Mouse (Mus musculus) WW6 (cell line): ENCODE measurements around the gene Raly.

ENCODE experiments used
- DNase-seq: peaks from one replicate; pipeline ENCODE4 v3.0.0-alpha.2; 2013; ENCODE audit warnings: low read depth, low spot score

Raly gene

GRCm38 (mm10) chr2:154782856-154783650 lies 7.8 kb upstream of the Raly start:
- DNase-seq, result no peak

- no peak for DNase-seq
These were observed 5.6 kb upstream of the Raly start for GRCm38 (mm10) chr2:154785284-154785683.

DNA sequence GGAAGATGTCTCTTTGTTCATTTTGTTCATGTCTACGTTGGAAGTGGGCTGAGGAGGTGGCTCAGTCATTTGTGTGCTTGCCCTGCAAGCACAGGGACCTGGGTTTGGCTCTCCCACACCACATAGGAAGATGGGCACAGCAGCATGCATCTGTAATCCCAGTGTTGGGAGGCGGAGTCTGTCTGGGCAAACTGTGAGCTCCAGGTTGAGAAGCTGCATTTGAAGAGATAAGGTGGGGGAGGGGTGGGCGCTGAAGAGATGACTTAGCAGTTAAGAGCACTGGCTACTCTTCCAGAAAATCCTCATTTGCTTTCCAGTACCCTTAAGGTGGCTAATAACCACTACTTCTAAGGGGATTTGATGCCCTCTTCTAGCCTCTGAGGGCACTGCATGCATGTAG lies 4.7 kb upstream of the Raly start:
- DNase-seq, result peak; percentile 45

- no peak for DNase-seq
These were observed 4.1 kb upstream of the Raly start for GRCm38 (mm10) chr2:154786776-154787175.

DNA sequence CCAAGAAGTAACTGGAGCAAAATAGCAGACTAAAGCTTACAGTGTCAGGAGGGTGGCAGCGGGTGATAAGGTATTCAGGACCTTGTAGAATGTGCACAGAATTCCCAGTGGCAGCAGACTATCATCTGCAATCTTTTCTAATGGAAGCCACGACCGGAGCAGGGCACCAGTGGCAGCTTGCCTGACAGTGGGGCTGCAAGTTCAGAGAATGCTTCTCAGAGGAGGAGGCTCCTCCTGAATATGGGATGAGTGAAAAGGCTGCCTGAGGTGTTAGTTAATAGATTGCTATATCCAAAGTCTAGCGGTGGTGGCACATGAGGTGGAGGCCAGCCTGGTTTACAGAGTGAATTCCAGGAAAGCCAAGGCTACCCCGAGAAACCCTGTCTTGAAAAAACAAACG lies 1.5 kb upstream of the Raly start:
- DNase-seq, result no peak

DNA sequence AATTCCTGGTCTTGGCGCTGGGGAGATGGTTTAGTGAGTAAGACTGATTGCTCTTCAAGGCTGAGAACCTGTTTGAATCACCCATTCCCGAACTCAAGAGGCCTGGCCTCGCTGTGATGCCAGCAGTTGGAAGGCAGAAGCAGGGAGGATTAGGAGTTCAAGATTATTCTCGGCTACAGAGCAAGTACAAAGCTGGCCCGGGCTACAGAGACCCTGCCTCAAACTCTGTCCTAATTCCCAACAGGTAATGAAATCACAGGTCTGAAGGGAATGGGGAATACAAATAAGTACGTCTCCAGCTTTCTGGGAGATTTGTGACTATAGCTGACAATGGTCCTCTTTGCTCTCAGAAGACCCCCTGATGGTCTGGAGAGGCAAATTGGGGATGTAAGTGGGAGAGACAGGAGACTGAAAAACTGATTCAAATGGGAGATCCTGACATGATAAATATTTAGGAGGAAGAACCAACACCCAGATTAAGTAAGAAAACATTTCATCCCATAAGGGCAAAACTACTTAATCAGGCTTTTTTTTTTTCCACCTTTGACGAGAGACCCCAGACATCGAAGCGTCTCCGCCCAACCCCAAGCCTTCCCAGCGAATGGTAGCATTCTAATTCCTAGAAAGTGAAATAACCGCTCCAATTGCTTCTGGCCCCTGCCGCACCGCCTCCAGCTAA lies 780 bp upstream of the Raly start:
- DNase-seq, result no peak

GRCm38 (mm10) chr2:154791661-154792642 lies 1.1 kb downstream of the Raly start:
- no peak for DNase-seq

GRCm38 (mm10) chr2:154803372-154803771 lies 12.5 kb downstream of the Raly start:
- no peak for DNase-seq

DNA sequence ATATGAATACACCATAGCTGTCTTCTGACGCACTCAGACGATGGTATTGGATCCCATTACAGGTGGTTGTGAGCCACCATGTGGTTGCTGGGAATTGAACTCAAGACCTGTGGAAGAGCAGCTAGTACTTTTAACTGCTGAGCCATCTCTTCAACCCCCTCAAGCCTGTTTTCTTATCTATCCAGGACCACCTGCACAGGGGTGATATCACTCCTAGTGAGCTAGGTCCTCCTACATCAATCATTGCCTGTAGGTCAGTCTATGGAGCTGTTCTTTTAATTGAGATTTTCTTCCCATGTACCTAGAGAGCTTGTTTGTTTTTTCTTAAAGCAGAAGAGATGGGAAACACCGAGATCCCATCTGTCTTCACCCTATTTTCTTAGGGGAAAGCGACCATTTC lies 12.9 kb downstream of the Raly start:
- DNase-seq, result no peak

DNA sequence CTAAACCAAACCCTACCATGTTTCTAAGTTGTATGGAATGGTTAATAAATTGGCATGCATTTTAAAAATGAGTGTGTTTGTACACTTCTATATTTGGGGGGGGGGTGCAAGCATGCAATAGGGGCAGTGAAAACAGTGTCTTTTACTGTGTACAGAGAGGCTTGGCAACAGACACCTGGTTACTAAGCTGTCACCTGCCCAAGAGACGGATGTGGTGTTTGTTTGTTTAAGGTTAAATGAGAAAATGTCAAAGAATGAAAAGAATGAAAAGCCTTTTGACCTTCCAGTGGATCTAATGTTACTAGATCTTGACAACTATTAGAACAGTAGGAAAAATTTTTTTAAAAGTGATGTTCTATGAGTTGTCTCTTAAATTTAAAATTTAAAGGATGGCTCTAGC lies 16.8 kb downstream of the Raly start:
- no peak for DNase-seq

GRCm38 (mm10) chr2:154809107-154809762 lies 18.3 kb downstream of the Raly start:
- no peak for DNase-seq

GRCm38 (mm10) chr2:154810821-154811220 lies 19.9 kb downstream of the Raly start:
- DNase-seq, result no peak

DNA sequence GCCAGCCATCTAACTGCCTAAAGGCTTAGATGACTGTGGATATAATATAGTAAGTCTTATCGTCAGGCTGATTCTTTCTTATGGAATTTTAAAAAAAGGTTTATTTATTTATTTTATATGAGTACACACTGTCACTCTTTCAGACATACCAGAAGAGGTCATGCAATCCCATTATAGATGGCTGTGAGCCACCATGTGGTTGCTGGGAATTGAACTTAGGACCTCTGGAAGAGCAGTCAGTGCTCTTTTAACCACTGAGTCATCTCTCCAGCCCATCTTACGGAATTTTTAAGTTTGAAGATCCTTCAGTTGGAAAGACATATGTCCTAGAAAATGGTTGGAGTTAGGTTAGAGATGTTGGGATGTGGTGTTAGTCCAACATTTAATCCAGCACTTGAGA lies 22.5 kb downstream of the Raly start:
- no peak for DNase-seq

- no peak for DNase-seq
These were observed 26.2 kb downstream of the Raly start for GRCm38 (mm10) chr2:154817089-154817488.

DNA sequence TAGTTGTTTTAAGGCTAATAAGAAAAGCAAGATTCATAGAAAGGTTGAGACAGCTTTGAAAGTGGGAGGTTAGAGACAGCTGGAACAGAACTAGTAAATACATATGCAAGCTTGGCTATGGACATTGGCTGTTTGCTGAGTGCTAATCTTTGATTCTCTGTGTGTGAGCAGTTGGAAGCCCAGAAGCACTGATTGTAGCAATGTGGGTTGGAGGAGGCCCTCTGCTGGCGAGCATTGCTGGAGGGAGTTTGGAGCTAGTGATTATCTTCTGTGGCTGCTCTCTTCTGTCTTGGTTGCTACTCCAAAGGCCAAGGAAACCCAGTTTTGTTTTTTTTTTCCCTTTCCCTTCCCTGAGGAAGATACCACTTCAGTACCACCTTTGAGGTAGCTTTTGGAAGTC lies 26.9 kb downstream of the Raly start:
- DNase-seq, result no peak

DNA sequence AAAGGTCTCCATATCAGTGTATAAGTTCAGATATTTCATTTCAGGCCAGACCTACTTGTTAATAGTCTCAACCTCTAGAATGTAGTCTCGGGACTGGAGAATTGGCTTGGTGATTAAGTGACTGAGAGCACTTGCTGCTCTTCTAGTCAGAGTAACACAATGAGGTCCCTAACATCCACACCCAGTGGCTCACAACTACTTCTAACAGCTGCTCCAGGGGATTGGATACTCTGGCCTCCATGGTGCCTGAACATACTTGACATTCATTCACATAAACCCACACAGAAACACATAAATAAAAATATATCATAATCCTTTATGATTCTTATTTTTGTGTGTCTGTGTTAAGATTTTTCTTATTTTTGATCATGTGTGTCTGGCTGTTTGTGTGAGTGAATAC lies 27.7 kb downstream of the Raly start:
- DNase-seq, result no peak

DNA sequence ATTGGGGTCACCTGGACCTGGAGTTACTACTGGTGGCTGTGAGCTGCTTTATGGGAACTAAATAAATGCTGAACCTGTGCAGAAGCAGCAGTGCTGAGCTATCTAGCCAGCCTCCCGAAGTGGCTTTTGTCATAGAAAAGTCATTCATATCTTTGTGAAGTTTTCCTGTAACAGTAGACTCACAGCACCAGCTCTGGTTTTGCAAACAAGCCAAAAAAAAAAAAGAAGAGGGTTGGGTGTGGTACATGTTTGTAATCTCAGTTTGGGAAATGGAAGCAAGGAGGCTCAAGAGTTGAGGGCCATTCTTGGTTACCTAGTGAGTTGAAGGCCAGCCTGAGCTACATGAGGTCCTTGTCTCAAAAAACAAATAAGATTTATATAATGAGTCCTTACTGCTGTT lies 29.4 kb downstream of the Raly start:
- DNase-seq, result no peak

GRCm38 (mm10) chr2:154826054-154826538 lies 35.2 kb downstream of the Raly start:
- no peak for DNase-seq

DNA sequence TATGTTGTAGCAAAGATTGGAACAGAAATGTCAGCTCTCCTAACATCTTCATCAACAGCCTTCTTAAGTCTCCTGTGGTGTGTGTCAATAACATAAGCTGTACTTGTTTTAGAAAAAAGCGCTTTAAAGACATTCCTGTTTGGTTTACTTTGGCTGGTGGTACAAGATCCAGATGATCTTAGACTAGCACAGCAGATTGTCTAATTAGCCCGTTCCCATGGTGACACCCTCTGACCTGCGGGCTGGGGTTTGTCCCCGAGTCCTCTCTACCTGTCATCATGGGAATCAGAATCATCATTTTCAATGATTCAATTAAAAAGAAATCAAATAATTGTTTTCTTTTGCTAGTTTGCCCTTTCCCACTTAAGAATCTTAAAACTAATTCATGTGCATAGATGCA lies 36.6 kb downstream of the Raly start:
- DNase-seq, result no peak

DNA sequence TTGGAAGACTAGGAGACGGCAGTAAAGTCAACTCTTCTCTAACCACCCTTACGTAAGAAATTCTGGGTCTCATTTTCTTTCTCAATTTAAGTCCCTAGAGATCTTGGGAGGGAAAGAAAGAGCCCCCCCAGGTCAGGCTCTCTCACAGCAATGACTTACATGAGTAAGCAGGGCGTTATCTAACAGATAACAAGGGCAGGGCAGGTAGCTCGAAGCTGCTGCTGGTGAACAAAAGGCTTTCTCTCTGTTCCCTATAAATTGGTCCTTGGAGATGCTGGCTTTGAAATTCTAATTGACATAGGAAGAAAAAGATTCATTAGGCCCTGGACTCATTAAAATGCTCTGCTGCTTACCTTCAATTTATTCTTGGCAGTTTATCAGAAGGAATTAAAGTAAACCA lies 41.6 kb downstream of the Raly start:
- no peak for DNase-seq

DNA sequence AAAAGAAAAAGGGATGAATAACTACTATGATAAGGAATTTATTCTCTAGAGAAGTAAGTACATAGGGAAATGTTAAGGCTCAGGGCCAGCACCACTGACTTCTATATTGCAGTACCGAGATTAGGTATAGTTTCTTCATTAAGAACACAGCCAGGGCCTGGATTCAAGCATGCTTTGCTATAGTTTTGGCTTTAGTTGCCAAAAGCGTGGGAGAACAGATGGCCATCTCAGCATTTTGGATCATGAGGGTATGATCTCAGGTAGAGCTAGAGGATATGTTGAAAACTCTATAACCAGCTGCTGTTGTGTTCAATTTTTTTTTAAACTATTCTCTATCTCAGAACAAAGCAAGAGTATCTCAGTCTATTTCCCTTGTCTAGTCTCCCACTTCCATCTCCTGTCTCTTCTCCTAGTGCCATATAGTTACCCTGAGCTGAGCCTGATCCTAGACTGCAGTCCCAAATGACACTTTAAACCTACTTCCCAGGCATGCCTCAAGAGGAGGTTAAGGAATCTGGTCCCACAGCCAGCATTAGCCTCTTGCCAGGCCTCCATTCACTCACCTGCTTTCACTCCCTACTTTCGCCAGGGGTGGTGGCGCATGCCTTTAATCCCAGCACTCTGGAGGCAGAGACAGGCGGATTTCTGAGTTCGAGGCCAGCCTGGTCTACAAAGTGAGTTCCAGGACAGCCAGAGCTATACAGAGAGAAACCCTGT lies 43.4 kb downstream of the Raly start:
- no peak for DNase-seq
